Mouse (Mus musculus): Measurements from ENCODE around the gene Map4. TPM values are rescaled to one million over a fixed set of nuclear protein-coding genes. Genes with fewer than 3 reads are reported as not detected.

The Map4 gene
- polyA plus RNA-seq, 1 experiment: 36.5 TPM

DNA sequence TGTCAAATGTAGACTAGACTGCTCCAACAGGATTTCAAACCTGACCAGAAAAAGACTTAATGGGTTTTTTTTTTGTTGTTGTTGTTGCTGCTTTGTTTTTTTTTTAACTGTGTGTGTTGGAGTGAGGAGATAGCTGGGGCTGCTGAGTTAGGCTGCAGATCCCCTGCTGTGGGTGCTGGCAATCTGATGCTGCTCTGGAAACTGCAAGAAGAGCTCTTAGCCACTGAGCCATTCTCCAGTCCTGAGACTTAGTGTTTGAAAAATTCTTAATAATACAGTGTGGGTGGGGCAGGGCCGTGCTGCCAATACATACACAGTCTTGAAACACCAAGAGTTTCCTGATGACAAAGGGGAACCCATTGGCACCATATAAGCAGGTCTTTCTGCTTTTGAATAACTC lies 70.7 kb downstream of the Map4 start:
- no peaks in the 10 kb centered on the region for H3K4me1 ChIP-seq (ENCODE audit: control insufficient read depth, insufficient read depth, insufficient read length, low read length)
- H3K27ac ChIP-seq (replicated peaks; ENCODE audit: low read depth, low read length): no peak overlapping the region
- H3K4me3 ChIP-seq (ENCODE audit: insufficient read depth, low read depth, low read length): no peak overlapping the region

DNA sequence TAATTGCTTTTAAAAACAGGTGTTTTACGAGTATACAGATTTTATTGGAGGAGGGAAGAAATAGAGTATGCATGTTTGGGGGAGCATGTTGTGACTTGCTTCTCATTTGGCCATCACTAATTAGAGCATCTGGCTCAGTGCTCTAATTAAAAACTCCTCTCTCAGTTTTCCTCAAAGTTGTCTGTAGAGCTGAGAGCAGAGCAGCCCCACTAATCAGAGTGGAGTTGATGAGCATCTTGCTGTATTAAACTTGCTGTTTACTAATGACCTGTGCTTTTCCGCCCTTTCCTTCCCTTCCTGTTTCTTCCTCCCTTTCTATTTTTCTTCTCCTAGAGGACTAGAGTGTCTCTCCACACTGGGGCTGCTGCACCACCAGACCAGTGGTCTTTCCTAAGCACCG lies 71.2 kb downstream of the Map4 start:
- Histone ChIP-seq H3K4me1 (ENCODE audit: control insufficient read depth, insufficient read depth, insufficient read length, low read length) (no peaks in the 10 kb centered on the region), H3K27ac (replicated peaks; ENCODE audit: low read depth, low read length) (no peak overlapping the region), H3K4me3 (ENCODE audit: insufficient read depth, low read depth, low read length) (no peak overlapping the region)

DNA sequence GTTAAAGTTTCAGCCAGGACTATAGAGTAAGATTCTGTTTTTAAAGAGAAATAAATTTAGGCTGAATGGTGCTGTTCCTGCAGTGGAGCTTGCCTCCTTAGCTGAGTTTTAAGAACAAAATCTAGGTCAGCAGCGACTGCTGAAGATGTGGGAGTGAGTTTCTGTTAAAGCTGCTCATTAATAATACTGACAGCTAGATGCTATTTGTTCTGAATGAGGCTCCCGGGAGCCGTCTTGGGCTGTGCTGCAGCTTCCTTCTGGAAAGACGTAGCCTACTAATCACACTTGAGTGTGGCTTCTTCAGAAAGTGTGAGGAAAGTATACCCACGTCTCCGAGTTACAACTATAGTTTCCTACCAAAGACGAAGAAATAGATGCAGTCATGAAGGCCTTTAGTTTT lies 88.0 kb downstream of the Map4 start:
- H3K4me3 ChIP-seq (ENCODE audit: insufficient read depth, low read depth, low read length): no peak overlapping the region
- no peaks in the 10 kb centered on the region; the same call in 1 of the 2 replicates for H3K4me1 ChIP-seq (ENCODE audit: control insufficient read depth, insufficient read depth, insufficient read length, low read length)
- H3K27ac ChIP-seq (replicated peaks; ENCODE audit: low read depth, low read length): no peak overlapping the region

DNA sequence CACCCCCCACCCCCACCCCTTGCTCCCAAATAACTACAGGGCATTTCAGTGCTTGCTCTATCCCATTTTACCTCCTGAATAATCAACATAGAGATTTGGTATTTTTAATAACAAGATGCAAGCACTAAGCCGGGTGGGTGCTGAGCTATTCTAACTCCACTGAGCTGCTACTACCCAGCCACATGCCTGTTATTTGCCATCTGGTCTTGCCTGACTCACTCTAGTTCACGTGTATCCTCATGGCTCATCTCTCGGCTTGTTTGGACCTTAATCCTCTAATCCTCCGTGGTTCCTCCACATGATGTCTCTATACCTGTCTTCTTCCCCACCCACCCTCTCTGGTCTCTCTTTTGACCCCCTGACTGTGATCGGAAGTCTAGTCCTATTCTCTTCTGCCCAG lies 89.1 kb downstream of the Map4 start:
- Histone ChIP-seq H3K27ac (replicated peaks; ENCODE audit: low read depth, low read length) (no peak overlapping the region), H3K4me3 (ENCODE audit: insufficient read depth, low read depth, low read length) (no peak overlapping the region), H3K4me1 (ENCODE audit: control insufficient read depth, insufficient read depth, insufficient read length, low read length) (no peaks in the 10 kb centered on the region; the same call in 1 of the 2 replicates)

DNA sequence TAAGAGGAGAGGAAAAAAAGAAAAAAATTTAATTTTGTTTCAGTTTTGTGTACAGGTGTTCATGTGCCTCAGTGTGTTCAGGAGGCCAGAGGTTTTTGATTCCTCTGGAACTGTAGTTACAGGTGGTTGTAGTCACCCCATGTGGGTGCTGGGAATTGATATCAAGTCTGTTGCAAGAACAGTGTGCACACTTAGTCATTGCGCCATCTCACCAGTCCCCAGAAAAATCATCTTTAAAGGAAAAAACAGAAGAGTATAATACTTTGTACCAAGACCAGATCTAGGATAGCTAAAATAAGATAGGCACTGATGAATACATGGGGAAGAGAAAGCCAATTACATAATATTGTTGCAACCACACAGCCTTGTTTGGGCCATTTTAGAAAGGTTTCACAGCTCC lies 90.2 kb downstream of the Map4 start:
- Histone ChIP-seq H3K4me3 (ENCODE audit: insufficient read depth, low read depth, low read length) (no peak overlapping the region), H3K27ac (replicated peaks; ENCODE audit: low read depth, low read length) (no peak overlapping the region), H3K4me1 (ENCODE audit: control insufficient read depth, insufficient read depth, insufficient read length, low read length) (no peaks in the 10 kb centered on the region; the same call in 1 of the 2 replicates)

DNA sequence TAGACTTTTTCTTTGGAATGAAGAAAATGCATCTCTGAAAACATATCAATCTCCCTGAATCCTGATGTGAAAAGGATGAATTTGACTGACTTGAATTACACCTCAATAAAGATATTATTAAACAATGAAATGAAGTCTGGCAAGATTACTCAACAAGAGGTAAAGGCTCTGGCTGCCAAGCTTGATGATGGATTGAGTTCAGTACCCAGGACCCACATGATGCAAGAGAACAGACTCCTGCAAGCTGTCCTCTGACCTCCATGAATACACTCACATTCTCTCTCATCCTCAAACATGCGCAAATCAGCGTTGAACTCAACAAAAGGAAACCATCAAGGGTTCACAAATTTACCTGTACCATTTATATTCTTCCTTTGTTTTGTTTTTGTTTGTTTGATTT lies 90.9 kb downstream of the Map4 start:
- Histone ChIP-seq H3K27ac (replicated peaks; ENCODE audit: low read depth, low read length) (no peak overlapping the region), H3K4me1 (ENCODE audit: control insufficient read depth, insufficient read depth, insufficient read length, low read length) (no peaks in the 10 kb centered on the region; the same call in 1 of the 2 replicates), H3K4me3 (ENCODE audit: insufficient read depth, low read depth, low read length) (no peak overlapping the region)

DNA sequence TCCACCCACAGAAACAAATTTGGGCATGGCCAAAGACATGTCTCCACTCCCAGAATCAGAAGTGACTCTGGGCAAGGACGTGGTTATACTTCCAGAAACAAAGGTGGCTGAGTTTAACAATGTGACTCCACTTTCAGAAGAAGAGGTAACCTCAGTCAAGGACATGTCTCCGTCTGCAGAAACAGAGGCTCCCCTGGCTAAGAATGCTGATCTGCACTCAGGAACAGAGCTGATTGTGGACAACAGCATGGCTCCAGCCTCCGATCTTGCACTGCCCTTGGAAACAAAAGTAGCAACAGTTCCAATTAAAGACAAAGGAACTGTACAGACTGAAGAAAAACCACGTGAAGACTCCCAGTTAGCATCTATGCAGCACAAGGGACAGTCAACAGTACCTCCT lies 103.8 kb downstream of the Map4 start:
- Histone ChIP-seq H3K4me1 (ENCODE audit: control insufficient read depth, insufficient read depth, insufficient read length, low read length) (peaks cover 16% of the 10 kb centered on the region), H3K27ac (replicated peaks; ENCODE audit: low read depth, low read length) (no peak overlapping the region), H3K4me3 (ENCODE audit: insufficient read depth, low read depth, low read length) (no peak overlapping the region)

DNA sequence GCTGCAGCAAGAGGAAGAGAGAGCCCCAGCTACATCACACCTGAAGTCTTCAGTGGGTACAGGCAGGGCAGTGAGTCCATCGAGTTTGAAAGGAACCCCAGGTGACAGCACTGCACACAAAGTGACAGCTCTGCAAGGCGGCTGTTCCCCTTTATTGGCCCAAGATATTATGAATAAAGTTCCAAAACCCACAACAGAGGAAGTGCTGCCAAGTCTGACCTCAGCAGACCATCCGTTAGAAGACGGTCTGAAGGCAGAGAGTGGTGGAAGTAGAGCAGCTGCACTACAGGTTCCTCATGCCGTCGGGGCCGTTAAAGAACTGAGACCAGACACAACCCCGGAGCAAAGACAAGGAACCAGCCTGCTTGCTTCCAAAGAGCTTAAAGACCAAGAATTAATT lies 106.6 kb downstream of the Map4 start:
- Histone ChIP-seq H3K4me3 (ENCODE audit: insufficient read depth, low read depth, low read length) (no peak overlapping the region), H3K4me1 (ENCODE audit: control insufficient read depth, insufficient read depth, insufficient read length, low read length) (peaks cover 22% of the 10 kb centered on the region), H3K27ac (replicated peaks; ENCODE audit: low read depth, low read length) (no peak overlapping the region)

DNA sequence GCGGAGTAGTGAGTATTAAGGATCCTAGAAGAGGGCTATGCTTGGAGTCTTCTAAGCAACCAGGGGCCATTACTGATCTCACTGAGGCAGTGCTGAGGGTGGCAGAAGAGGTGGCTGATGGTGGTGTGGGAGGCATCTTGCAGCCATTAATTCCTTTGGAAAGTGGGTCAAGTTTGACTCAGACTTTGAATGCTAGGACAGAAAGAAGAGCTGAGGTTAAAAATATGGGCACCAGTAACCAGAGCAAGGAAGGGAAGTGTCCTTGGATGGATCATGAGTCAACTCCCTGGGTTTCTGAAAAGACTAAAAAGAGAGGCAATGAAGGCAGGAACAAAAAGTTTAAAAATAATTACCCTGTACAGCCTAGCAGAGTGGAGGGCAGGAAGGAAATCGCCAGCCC lies 107.2 kb downstream of the Map4 start:
- Histone ChIP-seq H3K4me3 (ENCODE audit: insufficient read depth, low read depth, low read length) (no peak overlapping the region), H3K4me1 (ENCODE audit: control insufficient read depth, insufficient read depth, insufficient read length, low read length) (peaks cover 22% of the 10 kb centered on the region), H3K27ac (replicated peaks; ENCODE audit: low read depth, low read length) (no peak overlapping the region)

DNA sequence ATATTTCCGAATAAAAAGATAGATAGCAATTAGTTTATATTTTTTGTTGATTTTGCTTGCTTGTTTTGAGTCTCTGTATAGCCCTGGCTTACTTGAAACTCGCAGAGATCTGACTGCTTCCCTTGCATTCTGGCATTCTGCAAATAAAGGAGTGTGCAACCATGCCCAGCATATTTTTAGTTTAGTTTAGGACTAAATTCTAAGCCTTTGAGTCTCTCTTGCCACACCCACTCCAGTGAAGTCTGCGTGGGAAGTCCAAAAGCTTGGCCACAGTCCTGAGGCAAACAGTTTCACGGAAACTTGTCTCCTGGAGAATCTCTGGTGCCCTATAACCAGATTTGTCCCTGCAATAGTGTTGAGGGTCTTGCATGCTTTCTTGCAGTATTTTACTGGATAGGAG lies 113.1 kb downstream of the Map4 start:
- H3K27ac ChIP-seq (replicated peaks; ENCODE audit: low read depth, low read length): no peak overlapping the region
- no peak overlapping the region for H3K4me3 ChIP-seq (ENCODE audit: insufficient read depth, low read depth, low read length)
- H3K4me1 ChIP-seq (ENCODE audit: control insufficient read depth, insufficient read depth, insufficient read length, low read length): peaks cover 11% of the 10 kb centered on the region

DNA sequence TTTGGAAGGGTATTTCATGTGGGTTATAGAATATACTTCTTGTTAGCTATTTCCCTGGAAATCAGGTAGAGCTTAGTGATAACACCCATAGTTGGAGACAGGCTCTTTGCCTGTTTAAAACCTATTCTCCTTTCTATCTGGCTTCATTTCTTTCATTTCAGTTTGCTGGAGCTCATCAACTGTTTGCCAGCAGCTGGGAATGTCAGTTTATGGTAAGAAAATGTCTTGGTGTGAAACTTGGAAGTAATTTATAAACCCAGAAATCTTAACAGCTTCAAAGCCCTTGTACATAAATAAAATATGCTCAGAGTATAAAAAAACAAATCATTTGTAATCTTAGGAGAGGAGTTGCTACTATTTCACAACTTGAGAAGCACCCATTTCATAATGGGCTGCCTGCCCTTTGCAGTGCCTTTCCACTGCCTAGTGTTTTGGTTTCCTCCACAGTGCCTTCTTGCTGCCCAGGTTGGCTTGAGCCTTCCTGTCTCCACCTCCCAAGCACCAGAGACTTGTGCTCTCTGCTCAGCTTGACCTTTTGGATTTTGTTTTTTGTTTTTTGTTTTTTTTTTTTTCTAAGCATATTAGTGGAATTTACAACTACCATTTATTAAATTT lies 114.6 kb downstream of the Map4 start:
- Histone ChIP-seq H3K4me3 (ENCODE audit: insufficient read depth, low read depth, low read length) (no peak overlapping the region), H3K4me1 (ENCODE audit: control insufficient read depth, insufficient read depth, insufficient read length, low read length) (peaks cover 3% of the 10 kb centered on the region; the same call in 1 of the 2 replicates), H3K27ac (replicated peaks; ENCODE audit: low read depth, low read length) (no peak overlapping the region)

DNA sequence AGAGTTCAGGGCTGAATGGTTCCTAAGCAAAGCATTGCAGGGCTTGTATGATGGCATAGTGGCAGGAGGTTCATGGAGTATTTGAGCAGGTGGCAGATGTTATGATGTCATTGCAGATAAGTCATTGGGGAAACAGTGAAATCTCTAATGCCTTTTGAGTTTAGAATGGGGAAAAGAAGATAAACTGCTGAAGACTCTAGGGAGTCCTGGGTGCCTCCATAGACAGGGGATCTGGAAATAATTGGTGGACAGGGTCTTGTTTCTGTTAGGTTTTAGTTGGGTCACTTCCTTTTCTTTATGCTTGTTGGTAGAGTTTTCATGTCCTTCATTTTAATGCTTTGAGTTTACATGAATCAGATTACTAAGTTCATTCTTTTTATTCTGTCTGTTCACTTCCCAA lies 116.0 kb downstream of the Map4 start:
- H3K27ac ChIP-seq (replicated peaks; ENCODE audit: low read depth, low read length): no peak overlapping the region

DNA sequence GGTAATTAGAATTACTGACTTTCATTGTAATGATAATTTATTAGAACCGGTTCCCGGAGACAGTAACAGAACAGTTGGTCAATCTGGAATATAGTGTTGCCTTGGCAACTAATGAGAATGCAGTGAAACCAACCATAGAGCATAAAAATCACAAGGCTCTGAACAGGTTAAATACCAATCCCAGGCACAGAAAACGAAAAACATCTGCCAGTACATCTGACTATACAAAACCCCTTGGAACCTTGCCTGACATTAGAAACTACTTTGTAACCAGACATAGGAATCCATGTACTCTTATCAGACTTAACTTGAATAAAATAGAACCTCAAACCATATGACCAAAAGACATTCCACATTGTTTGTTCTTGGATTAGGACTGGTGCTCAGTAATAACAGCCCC lies 116.6 kb downstream of the Map4 start:
- Histone ChIP-seq H3K4me1 (ENCODE audit: control insufficient read depth, insufficient read depth, insufficient read length, low read length) (no peaks in the 10 kb centered on the region; the same call in 1 of the 2 replicates), H3K4me3 (ENCODE audit: insufficient read depth, low read depth, low read length) (no peak overlapping the region), H3K27ac (replicated peaks; ENCODE audit: low read depth, low read length) (no peak overlapping the region)

More for the DNA sequence above, 116.0 kb downstream of the Map4 start:
- Histone ChIP-seq H3K4me3 (ENCODE audit: insufficient read depth, low read depth, low read length) (no peak overlapping the region), H3K4me1 (ENCODE audit: control insufficient read depth, insufficient read depth, insufficient read length, low read length) (no peaks in the 10 kb centered on the region)

DNA sequence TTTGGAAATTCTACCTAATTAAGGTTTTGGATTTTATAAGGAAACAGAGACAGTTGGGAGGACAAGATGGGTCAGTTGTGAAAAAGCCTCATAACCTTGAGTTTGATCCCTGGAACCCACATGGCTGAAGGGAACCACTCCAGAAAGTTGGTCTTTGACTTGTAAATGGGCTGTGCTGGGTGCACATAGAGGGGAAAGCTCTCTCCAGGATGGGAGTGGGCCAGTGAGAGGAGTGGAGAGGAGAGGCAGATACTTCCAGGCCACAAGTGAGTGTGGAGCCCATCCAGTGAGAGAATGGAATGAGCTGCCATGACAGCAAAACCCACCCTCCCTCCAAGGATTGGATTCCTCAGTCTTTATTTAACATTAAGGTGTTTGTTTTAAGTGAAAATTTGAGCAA lies 119.9 kb downstream of the Map4 start:
- Histone ChIP-seq H3K27ac (replicated peaks; ENCODE audit: low read depth, low read length) (no peak overlapping the region), H3K4me3 (ENCODE audit: insufficient read depth, low read depth, low read length) (no peak overlapping the region), H3K4me1 (ENCODE audit: control insufficient read depth, insufficient read depth, insufficient read length, low read length) (no peaks in the 10 kb centered on the region; the same call in 1 of the 2 replicates)

DNA sequence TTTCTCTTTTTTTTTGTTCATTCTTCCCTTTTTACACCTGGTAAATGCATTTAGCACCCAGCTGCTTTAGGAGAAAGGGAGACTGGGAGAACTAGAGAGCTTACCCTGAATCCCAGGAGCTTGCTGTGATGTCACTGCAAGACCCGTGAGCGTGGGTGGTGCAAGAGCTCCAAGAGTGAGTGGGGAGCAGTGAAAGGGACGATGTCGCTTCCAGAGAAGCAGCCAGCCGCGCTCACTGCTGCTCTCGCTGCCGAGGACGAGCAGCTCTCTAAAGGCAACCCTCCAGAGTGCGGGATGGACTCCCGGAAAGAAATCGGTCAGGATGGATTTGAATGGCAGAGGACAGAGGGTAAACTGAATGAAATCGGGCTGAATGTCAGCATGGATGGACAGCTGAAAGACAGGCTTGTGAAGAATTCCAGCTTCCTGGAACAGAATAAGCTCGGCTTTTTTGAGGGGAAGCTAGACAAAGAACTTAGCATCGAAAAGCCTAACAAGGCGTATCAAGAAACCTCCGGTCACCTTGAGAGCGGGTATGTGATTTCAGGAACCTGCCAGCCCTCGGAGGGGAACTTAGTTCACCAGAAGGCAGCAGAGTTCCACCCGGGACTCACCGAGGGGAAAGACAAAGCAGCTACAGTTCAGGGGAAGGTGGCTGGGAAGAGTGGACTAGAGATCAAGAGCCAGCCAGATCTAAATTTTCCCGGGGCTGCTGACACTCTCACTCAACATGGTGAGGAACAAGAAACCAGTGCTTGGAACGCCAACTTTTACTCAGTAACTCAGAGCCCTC lies 120.8 kb downstream of the Map4 start:
- no peaks in the 10 kb centered on the region; the same call in 1 of the 2 replicates for H3K4me1 ChIP-seq (ENCODE audit: control insufficient read depth, insufficient read depth, insufficient read length, low read length)
- no peak overlapping the region for H3K4me3 ChIP-seq (ENCODE audit: insufficient read depth, low read depth, low read length)
- no peak overlapping the region for H3K27ac ChIP-seq (replicated peaks; ENCODE audit: low read depth, low read length)

DNA sequence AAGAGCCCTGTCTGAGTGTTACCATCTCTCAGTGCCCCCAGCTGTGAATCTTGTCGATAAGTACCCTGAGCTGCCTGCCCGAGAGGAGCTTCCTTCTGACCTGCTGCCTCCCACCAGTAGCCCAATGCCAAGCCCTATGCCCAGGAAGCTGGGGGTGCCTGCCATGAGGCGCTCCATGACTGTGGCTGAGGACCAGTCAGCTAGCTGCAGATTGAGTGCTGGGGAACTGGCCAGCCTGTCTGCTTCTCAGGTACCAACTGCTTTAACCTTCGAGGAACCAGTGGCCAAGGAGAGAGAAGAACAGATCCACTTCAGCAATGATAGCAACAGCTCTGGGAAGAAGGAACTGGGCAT lies 121.7 kb downstream of the Map4 start:
- H3K4me3 ChIP-seq (ENCODE audit: insufficient read depth, low read depth, low read length): no peak overlapping the region
- H3K27ac ChIP-seq (replicated peaks; ENCODE audit: low read depth, low read length): no peak overlapping the region
- no peaks in the 10 kb centered on the region; the same call in 1 of the 2 replicates for H3K4me1 ChIP-seq (ENCODE audit: control insufficient read depth, insufficient read depth, insufficient read length, low read length)

All from brown adipose tissue, adult 24 weeks (tissue).